Mouse (Mus musculus): ENCODE results near the gene Bcl7a. TPM values are rescaled to one million over a fixed set of nuclear protein-coding genes. Genes with fewer than 3 reads are reported as not detected.

Bcl7a gene
- polyA plus RNA-seq, 2 experiments, result 20.1 to 28.3 TPM

GRCm38 (mm10) chr5:123357253-123357652 is 13.6 kb downstream of the Bcl7a start:
- Histone ChIP-seq H3K36me3 (ENCODE audit: control insufficient read depth, insufficient read depth, low read length) (peaks cover 84% of the 10 kb centered on the region), H3K4me3 (replicated peaks; ENCODE audit: low read length) (no peak overlapping the region), H3K27ac (replicated peaks; ENCODE audit: low read depth, low read length) (no peak overlapping the region), H3K9ac (ENCODE audit: low read depth, low read length, severe bottlenecking) (no peak overlapping the region), H3K27me3 (ENCODE audit: control insufficient read depth, insufficient read depth, low read length) (no peaks in the 10 kb centered on the region), H3K9me3 (ENCODE audit: control insufficient read depth, low read length) (no peaks in the 10 kb centered on the region), H3K4me2 (replicated peaks; ENCODE audit: low read depth, low read length, severe bottlenecking) (no peak overlapping the region), H3K4me1 (ENCODE audit: control insufficient read depth, insufficient read depth, low read length) (no peaks in the 10 kb centered on the region)
- TF ChIP-seq POLR2A (IDR thresholded peaks at IDR 0.05; ENCODE audit: borderline replicate concordance, extremely low read depth, insufficient read depth, insufficient read length), result no peak
- 78% methylated on average over 4 of the region's 4 CpGs for WGBS
- ATAC-seq (ENCODE audit: low FRiP score, low read depth), result no peak
- DNase-seq (ENCODE audit: low spot score), result no peak

- 92% methylated on average over 6 of the region's 6 CpGs for WGBS
- Histone ChIP-seq H3K27ac (replicated peaks; ENCODE audit: low read depth, low read length) (no peak overlapping the region), H3K9ac (ENCODE audit: low read depth, low read length, severe bottlenecking) (no peak overlapping the region), H3K4me2 (replicated peaks; ENCODE audit: low read depth, low read length, severe bottlenecking) (no peak overlapping the region), H3K36me3 (ENCODE audit: control insufficient read depth, insufficient read depth, low read length) (peaks cover 93% of the 10 kb centered on the region), H3K4me3 (replicated peaks; ENCODE audit: low read length) (no peak overlapping the region), H3K4me1 (ENCODE audit: control insufficient read depth, insufficient read depth, low read length) (no peaks in the 10 kb centered on the region), H3K27me3 (ENCODE audit: control insufficient read depth, insufficient read depth, low read length) (no peaks in the 10 kb centered on the region), H3K9me3 (ENCODE audit: control insufficient read depth, low read length) (no peaks in the 10 kb centered on the region)
- ATAC-seq (ENCODE audit: low FRiP score, low read depth) (no peak), DNase-seq (ENCODE audit: low spot score) (no peak)
- TF ChIP-seq POLR2A (IDR thresholded peaks at IDR 0.05; ENCODE audit: borderline replicate concordance, extremely low read depth, insufficient read depth, insufficient read length), result no peak
Observed at GRCm38 (mm10) chr5:123359431-123359830, 15.8 kb downstream of the Bcl7a start.

- Histone ChIP-seq H3K9ac (ENCODE audit: low read depth, low read length, severe bottlenecking) (no peak overlapping the region), H3K36me3 (ENCODE audit: control insufficient read depth, insufficient read depth, low read length) (peaks cover 83% of the 10 kb centered on the region), H3K27ac (replicated peaks; ENCODE audit: low read depth, low read length) (no peak overlapping the region), H3K4me1 (ENCODE audit: control insufficient read depth, insufficient read depth, low read length) (no peaks in the 10 kb centered on the region), H3K9me3 (ENCODE audit: control insufficient read depth, low read length) (no peaks in the 10 kb centered on the region), H3K4me3 (replicated peaks; ENCODE audit: low read length) (no peak overlapping the region), H3K4me2 (replicated peaks; ENCODE audit: low read depth, low read length, severe bottlenecking) (no peak overlapping the region), H3K27me3 (ENCODE audit: control insufficient read depth, insufficient read depth, low read length) (no peaks in the 10 kb centered on the region)
- no peak for TF ChIP-seq POLR2A (IDR thresholded peaks at IDR 0.05; ENCODE audit: borderline replicate concordance, extremely low read depth, insufficient read depth, insufficient read length)
- ATAC-seq (ENCODE audit: low FRiP score, low read depth) (no peak), DNase-seq (ENCODE audit: low spot score) (no peak)
- 89% methylated on average over 4 of the region's 4 CpGs for WGBS
Observed at GRCm38 (mm10) chr5:123362911-123363310, 19.3 kb downstream of the Bcl7a start.

GRCm38 (mm10) chr5:123364302-123364971 is 20.8 kb downstream of the Bcl7a start:
- no peak for TF ChIP-seq POLR2A (IDR thresholded peaks at IDR 0.05; ENCODE audit: borderline replicate concordance, extremely low read depth, insufficient read depth, insufficient read length)
- no peak overlapping the region for H3K4me2 ChIP-seq (replicated peaks; ENCODE audit: low read depth, low read length, severe bottlenecking)
- H3K9me3 ChIP-seq (ENCODE audit: control insufficient read depth, low read length), result no peaks in the 10 kb centered on the region
- no peak overlapping the region for H3K9ac ChIP-seq (ENCODE audit: low read depth, low read length, severe bottlenecking)
- ATAC-seq (ENCODE audit: low FRiP score, low read depth) (peak; percentile 77), DNase-seq (ENCODE audit: low spot score) (peak; percentile 53)
- H3K27me3 ChIP-seq (ENCODE audit: control insufficient read depth, insufficient read depth, low read length), result no peaks in the 10 kb centered on the region
- no peak overlapping the region for H3K4me3 ChIP-seq (replicated peaks; ENCODE audit: low read length)
- no peak overlapping the region for H3K27ac ChIP-seq (replicated peaks; ENCODE audit: low read depth, low read length)
- H3K4me1 ChIP-seq (ENCODE audit: control insufficient read depth, insufficient read depth, low read length), result no peaks in the 10 kb centered on the region
- peaks cover 78% of the 10 kb centered on the region for H3K36me3 ChIP-seq (ENCODE audit: control insufficient read depth, insufficient read depth, low read length)
- 55% methylated on average over 10 of the region's 11 CpGs for WGBS

GRCm38 (mm10) chr5:123368869-123369488 is 25.3 kb downstream of the Bcl7a start:
- H3K4me2 ChIP-seq (replicated peaks; ENCODE audit: low read depth, low read length, severe bottlenecking), result no peak overlapping the region
- peaks cover 77% of the 10 kb centered on the region for H3K36me3 ChIP-seq (ENCODE audit: control insufficient read depth, insufficient read depth, low read length)
- no peak overlapping the region for H3K27ac ChIP-seq (replicated peaks; ENCODE audit: low read depth, low read length)
- no peak overlapping the region for H3K9ac ChIP-seq (ENCODE audit: low read depth, low read length, severe bottlenecking)
- peak; percentile 47 for DNase-seq (ENCODE audit: low spot score)
- no peaks in the 10 kb centered on the region for H3K27me3 ChIP-seq (ENCODE audit: control insufficient read depth, insufficient read depth, low read length)
- H3K4me1 ChIP-seq (ENCODE audit: control insufficient read depth, insufficient read depth, low read length), result no peaks in the 10 kb centered on the region
- no peaks in the 10 kb centered on the region for H3K9me3 ChIP-seq (ENCODE audit: control insufficient read depth, low read length)
- 0 out of 2 replicates have a peak, but pooled peaks have one; percentile 21 for ATAC-seq (ENCODE audit: low FRiP score, low read depth)
- no peak for TF ChIP-seq POLR2A (IDR thresholded peaks at IDR 0.05; ENCODE audit: borderline replicate concordance, extremely low read depth, insufficient read depth, insufficient read length)
- H3K4me3 ChIP-seq (replicated peaks; ENCODE audit: low read length), result no peak overlapping the region
- 78% methylated on average over 13 of the region's 13 CpGs for WGBS

Data from limb, embryonic 14.5 days (tissue).